Mouse (Mus musculus): ENCODE results near the gene Chrnb2.

DNA sequence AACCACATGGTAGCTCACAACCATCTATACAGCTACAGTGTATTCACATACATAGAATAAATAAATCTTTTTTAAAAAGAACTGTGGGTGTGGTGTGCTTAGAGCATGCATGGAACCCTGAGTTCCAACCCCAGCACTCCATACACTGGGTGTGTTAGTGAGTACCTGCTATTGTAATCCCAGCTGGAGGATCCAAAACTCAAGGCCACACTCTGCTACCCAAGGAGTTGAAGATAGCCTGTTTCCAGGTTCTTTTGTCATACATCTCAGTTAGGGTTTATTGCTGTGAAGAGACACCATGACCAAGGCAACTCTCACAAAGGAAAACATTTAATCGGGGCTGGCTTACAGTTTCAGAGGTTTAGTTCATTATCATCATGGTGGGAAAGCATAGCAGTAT lies 65.5 kb downstream of the Chrnb2 start:
- TF ChIP-seq POLR2A (IDR thresholded peaks at IDR 0.05; ENCODE audit: low read depth, low read length) (no peak), CTCF (IDR thresholded peaks at IDR 0.05; ENCODE audit: extremely low read depth, insufficient read length, insufficient replicate concordance, low read depth, low read length) (no peak)

All from small intestine, adult 2 months (tissue).